Mouse (Mus musculus): Measurements from ENCODE around the gene Gpd2. TPM values are rescaled to one million over a fixed set of nuclear protein-coding genes. Genes with fewer than 3 reads are reported as not detected.

The Gpd2 gene
- polyA plus RNA-seq, 1 experiment: 4.8 TPM

DNA sequence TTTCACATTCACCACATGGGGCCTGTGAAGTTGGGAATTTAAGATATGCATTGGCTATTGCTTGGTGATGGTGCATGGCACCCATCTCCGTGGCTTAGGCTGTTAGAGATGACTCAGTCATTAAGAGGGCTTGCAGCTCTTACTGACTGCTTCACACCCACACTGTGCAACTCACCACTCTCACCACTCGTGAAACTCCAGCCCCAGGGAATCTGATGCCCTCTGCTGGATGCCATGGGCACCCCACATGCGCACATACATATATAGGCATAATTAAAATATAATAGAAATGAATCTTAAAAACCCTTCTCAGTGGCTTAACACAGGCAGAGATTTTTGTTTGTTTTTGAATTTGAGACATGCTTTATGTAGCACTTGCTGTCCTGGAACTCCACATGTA, 125.1 kb downstream of the Gpd2 start:
- Histone ChIP-seq H3K27me3 (ENCODE audit: control insufficient read depth, insufficient read depth, low read length) (no peaks in the 10 kb centered on the region), H3K4me3 (ENCODE audit: extremely low read depth, insufficient read depth, insufficient read length) (no peak overlapping the region), H3K36me3 (ENCODE audit: control insufficient read depth, insufficient read depth, low read length) (peaks cover 18% of the 10 kb centered on the region), H3K4me1 (ENCODE audit: control insufficient read depth, insufficient read depth, insufficient read length) (no peaks in the 10 kb centered on the region), H3K27ac (ENCODE audit: insufficient read depth, low read length) (no peak overlapping the region)
- DNase-seq (ENCODE audit: low read depth in 1 of 2, low spot score in 2 of 2): no peak
- WGBS: 83% methylated on average over 3 of the region's 3 CpGs
- TF ChIP-seq CTCF (IDR thresholded peaks at IDR 0.05; ENCODE audit: extremely low read depth, insufficient read depth, insufficient read length, insufficient replicate concordance) (no peak), POLR2A (IDR thresholded peaks at IDR 0.05; ENCODE audit: low read depth, low read length) (no peak)

DNA sequence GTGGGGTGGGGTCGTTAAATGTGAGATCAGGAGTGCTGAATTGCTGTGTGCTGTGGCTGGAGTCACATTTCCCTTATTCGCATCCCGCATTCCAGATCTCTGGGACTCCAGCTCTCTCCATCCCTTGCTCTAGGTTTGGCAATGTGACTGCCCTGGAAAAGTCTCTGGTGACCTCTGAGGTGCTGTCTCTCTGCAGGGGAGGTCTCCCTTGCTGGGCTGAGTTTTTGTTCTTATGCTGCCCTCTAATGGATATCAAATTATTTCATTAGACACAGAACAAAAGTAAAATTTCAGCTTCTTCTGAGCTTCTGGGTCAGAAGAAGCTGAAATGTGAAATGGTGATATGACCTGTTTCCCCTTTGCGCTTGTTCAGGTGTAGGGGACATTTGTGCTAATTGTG, 137.2 kb downstream of the Gpd2 start:
- Histone ChIP-seq H3K4me1 (ENCODE audit: control insufficient read depth, insufficient read depth, insufficient read length) (no peaks in the 10 kb centered on the region), H3K27me3 (ENCODE audit: control insufficient read depth, insufficient read depth, low read length) (no peaks in the 10 kb centered on the region), H3K27ac (ENCODE audit: insufficient read depth, low read length) (no peak overlapping the region), H3K36me3 (ENCODE audit: control insufficient read depth, insufficient read depth, low read length) (peaks cover 4% of the 10 kb centered on the region), H3K4me3 (ENCODE audit: extremely low read depth, insufficient read depth, insufficient read length) (no peak overlapping the region)
- no peak for TF ChIP-seq POLR2A (IDR thresholded peaks at IDR 0.05; ENCODE audit: low read depth, low read length)
- no peak for TF ChIP-seq CTCF (IDR thresholded peaks at IDR 0.05; ENCODE audit: extremely low read depth, insufficient read depth, insufficient read length, insufficient replicate concordance)
- DNase-seq (ENCODE audit: low read depth in 1 of 2, low spot score in 2 of 2): no peak
- 85% methylated on average over 4 of the region's 4 CpGs for WGBS

DNA sequence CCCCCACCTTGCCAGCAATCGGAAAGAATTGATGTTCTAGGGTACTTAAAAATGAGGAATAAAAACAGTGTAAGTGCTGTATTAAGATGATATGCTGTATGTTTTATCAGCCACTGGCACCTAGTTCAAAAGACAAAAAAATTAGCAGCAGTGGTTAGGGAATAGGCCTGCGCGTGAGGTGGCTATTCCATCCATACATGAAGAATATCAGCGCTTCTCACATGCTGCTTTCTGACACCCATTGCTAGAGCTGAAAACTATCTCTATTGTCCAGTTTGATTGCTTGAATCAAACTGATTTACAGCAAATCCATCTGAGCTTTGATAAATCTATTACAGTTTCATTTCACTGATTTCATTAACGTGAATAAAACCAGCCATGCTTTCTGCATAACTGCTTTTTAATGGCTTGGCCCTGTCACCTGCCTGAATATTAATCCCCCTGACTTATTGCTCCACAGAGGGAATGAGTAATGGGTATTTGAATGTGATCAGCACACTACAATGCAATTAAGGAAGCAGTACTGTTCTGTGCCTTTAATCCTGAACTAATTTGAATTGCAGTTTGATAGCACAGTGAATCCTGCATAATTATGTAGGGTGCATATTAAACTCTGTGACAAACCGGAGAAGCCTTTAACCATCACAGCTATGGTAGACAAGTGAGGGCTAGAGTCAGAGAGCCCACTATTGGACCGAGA, 137.9 kb downstream of the Gpd2 start:
- H3K36me3 ChIP-seq (ENCODE audit: control insufficient read depth, insufficient read depth, low read length): peaks cover 2% of the 10 kb centered on the region
- H3K4me1 ChIP-seq (ENCODE audit: control insufficient read depth, insufficient read depth, insufficient read length): no peaks in the 10 kb centered on the region
- no peak for TF ChIP-seq CTCF (IDR thresholded peaks at IDR 0.05; ENCODE audit: extremely low read depth, insufficient read depth, insufficient read length, insufficient replicate concordance)
- no peak for TF ChIP-seq POLR2A (IDR thresholded peaks at IDR 0.05; ENCODE audit: low read depth, low read length)
- WGBS: 93% methylated on average over 7 of the region's 7 CpGs
- no peak overlapping the region for H3K27ac ChIP-seq (ENCODE audit: insufficient read depth, low read length)
- no peaks in the 10 kb centered on the region for H3K27me3 ChIP-seq (ENCODE audit: control insufficient read depth, insufficient read depth, low read length)
- no peak for DNase-seq (ENCODE audit: low read depth in 1 of 2, low spot score in 2 of 2)
- no peak overlapping the region for H3K4me3 ChIP-seq (ENCODE audit: extremely low read depth, insufficient read depth, insufficient read length)

DNA sequence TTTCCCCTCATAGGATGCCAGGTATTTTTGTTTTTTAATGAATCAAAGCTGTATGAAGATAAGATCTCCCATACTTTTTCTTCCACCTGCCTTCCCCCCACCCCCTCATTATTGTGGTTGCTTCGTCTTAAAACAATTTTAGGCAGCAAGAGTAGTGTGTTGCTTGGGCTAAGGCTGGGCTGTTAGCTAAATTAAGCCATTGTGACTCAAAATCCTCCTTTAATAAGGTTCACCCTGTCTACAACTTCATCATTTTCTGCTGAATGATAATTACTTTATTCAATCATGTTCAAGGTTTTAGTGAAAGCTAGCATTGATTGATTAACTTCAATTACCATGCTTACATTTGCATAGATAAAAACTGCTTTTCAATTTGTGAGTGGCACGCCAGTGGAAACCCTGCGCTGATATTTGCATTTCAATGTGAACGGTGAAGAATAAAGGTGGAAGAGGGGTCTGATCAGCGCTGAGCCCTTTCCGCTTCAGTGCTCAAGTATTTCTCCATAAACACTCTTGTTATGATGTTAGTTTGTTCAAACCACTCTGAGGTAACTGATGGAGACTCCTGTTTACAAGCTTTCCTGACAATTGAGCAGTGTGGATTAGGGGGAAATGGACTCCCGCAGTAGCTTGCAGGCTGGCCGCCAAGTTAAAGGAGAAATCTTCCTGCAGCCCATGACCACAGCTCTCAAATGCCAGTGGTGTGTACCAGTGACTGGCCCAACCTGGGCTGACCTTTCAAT, 140.9 kb downstream of the Gpd2 start:
- no peak for TF ChIP-seq CTCF (IDR thresholded peaks at IDR 0.05; ENCODE audit: extremely low read depth, insufficient read depth, insufficient read length, insufficient replicate concordance)
- no peak for TF ChIP-seq POLR2A (IDR thresholded peaks at IDR 0.05; ENCODE audit: low read depth, low read length)
- DNase-seq (ENCODE audit: low read depth in 1 of 2, low spot score in 2 of 2): no peak
- WGBS: 90% methylated on average over 8 of the region's 8 CpGs
- Histone ChIP-seq H3K4me3 (ENCODE audit: extremely low read depth, insufficient read depth, insufficient read length) (no peak overlapping the region), H3K27me3 (ENCODE audit: control insufficient read depth, insufficient read depth, low read length) (no peaks in the 10 kb centered on the region), H3K4me1 (ENCODE audit: control insufficient read depth, insufficient read depth, insufficient read length) (no peaks in the 10 kb centered on the region), H3K36me3 (ENCODE audit: control insufficient read depth, insufficient read depth, low read length) (no peaks in the 10 kb centered on the region; the same call in 1 of the 2 replicates), H3K27ac (ENCODE audit: insufficient read depth, low read length) (no peak overlapping the region)

DNA sequence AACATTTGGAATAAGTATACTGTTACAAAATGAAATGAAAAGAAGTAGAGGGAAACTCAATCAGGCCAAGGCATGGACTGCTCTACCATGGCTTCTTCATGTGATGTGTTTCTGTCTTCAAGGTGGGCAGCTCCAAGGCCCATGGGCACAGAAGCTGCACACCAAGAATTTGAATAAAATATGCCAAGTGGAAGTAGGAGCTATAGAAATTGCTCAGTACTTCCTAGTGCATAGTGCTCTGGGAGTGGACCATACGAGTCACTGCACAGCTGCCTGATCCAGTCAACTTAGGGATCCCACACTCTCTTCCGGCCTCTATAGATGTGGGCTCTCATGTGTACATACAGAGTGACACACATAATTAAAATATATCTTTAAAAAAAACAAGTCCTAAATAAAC, 147.2 kb downstream of the Gpd2 start:
- no peak for DNase-seq (ENCODE audit: low read depth in 1 of 2, low spot score in 2 of 2)
- Histone ChIP-seq H3K36me3 (ENCODE audit: control insufficient read depth, insufficient read depth, low read length) (no peaks in the 10 kb centered on the region), H3K27me3 (ENCODE audit: control insufficient read depth, insufficient read depth, low read length) (no peaks in the 10 kb centered on the region), H3K4me1 (ENCODE audit: control insufficient read depth, insufficient read depth, insufficient read length) (no peaks in the 10 kb centered on the region), H3K27ac (ENCODE audit: insufficient read depth, low read length) (no peak overlapping the region), H3K4me3 (ENCODE audit: extremely low read depth, insufficient read depth, insufficient read length) (no peak overlapping the region)
- TF ChIP-seq CTCF (IDR thresholded peaks at IDR 0.05; ENCODE audit: extremely low read depth, insufficient read depth, insufficient read length, insufficient replicate concordance) (no peak), POLR2A (IDR thresholded peaks at IDR 0.05; ENCODE audit: low read depth, low read length) (no peak)
- 90% methylated on average over 2 of the region's 2 CpGs for WGBS

DNA sequence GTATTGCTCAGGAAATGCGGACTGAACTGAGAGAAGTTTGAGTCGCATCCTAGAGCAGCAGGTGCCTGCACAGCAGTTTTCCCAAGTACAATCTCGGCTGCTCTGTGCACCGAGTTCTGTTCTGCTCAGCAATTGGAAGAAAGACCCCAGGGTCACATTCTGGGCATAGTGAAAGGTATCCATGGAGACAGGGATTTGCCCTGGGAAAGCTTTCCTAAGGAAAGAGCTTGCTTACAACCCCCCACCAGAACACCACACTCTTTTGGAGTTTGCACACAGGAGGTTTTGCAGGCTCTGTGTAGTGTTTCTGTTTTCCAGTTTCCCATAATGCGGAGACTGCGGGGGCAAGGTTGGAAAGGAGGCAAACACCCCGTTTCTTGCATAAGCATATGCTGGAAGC, 150.4 kb downstream of the Gpd2 start:
- Histone ChIP-seq H3K4me1 (ENCODE audit: control insufficient read depth, insufficient read depth, insufficient read length) (no peaks in the 10 kb centered on the region), H3K4me3 (ENCODE audit: extremely low read depth, insufficient read depth, insufficient read length) (no peak overlapping the region), H3K36me3 (ENCODE audit: control insufficient read depth, insufficient read depth, low read length) (no peaks in the 10 kb centered on the region), H3K27ac (ENCODE audit: insufficient read depth, low read length) (no peak overlapping the region), H3K27me3 (ENCODE audit: control insufficient read depth, insufficient read depth, low read length) (no peaks in the 10 kb centered on the region)
- TF ChIP-seq CTCF (IDR thresholded peaks at IDR 0.05; ENCODE audit: extremely low read depth, insufficient read depth, insufficient read length, insufficient replicate concordance): no peak
- no peak for TF ChIP-seq POLR2A (IDR thresholded peaks at IDR 0.05; ENCODE audit: low read depth, low read length)
- 84% methylated on average over 7 of the region's 7 CpGs for WGBS
- DNase-seq (ENCODE audit: low read depth in 1 of 2, low spot score in 2 of 2): no peak

DNA sequence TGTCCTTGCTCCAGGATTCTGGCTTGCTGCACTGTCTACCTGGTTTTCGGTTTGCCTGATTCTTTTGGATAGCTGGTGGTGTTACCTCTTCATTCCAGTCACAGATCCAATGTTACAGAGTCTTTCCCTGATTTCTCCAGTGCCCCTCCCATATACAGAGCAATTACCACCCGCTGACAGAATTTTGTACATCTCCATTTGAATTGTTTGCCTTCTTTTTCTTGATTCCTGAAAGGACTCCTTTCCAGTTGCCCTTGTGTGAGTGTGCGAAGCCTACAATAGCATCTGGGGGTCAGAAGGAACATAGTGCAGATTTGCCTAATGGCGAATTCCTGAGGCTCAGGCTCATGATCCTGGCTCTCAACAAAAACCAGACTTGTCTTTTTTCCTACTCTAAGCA, 157.6 kb downstream of the Gpd2 start:
- TF ChIP-seq CTCF (IDR thresholded peaks at IDR 0.05; ENCODE audit: extremely low read depth, insufficient read depth, insufficient read length, insufficient replicate concordance) (no peak), POLR2A (IDR thresholded peaks at IDR 0.05; ENCODE audit: low read depth, low read length) (no peak)
- H3K27ac ChIP-seq (ENCODE audit: insufficient read depth, low read length): no peak overlapping the region
- no peak overlapping the region for H3K4me3 ChIP-seq (ENCODE audit: extremely low read depth, insufficient read depth, insufficient read length)
- WGBS: 91% methylated on average over 4 of the region's 4 CpGs
- H3K27me3 ChIP-seq (ENCODE audit: control insufficient read depth, insufficient read depth, low read length): no peaks in the 10 kb centered on the region
- DNase-seq (ENCODE audit: low read depth in 1 of 2, low spot score in 2 of 2): no peak
- no peaks in the 10 kb centered on the region for H3K4me1 ChIP-seq (ENCODE audit: control insufficient read depth, insufficient read depth, insufficient read length)
- H3K36me3 ChIP-seq (ENCODE audit: control insufficient read depth, insufficient read depth, low read length): no peaks in the 10 kb centered on the region
